Mouse (Mus musculus) liver, adult 2 months (tissue): ENCODE results near the gene Pecam1. TPM values are rescaled to one million over a fixed set of nuclear protein-coding genes. Genes with fewer than 3 reads are reported as not detected.
A peak's percentile ranks its signal among the peaks of the same experiment; 100 is the strongest.

Experiments
- DNase-seq: peaks from one replicate; pipeline ENCODE4 v3.0.0-alpha.2; 2011; ENCODE audit warnings: low read depth, low spot score; ENCODE audit errors: extremely low read depth
- H3K27ac ChIP-seq: fragments of 200-500 bp; replicated peaks from 2 replicates; pipeline ENCODE4 v1.5.1; 2012; ENCODE audit warnings: low read depth, mild to moderate bottlenecking, control low read depth, inconsistent platforms, low read length; ENCODE audit not compliant: insufficient read depth
- H3K27me3 ChIP-seq: fragments of 200-500 bp; 2 replicates; pipeline ENCODE4 v1.6.1; 2012; ENCODE audit warnings: mild to moderate bottlenecking, moderate library complexity, low read length, inconsistent platforms; ENCODE audit not compliant: control insufficient read depth, insufficient read depth
- H3K36me3 ChIP-seq: fragments of 200-500 bp; 2 replicates; pipeline ENCODE4 v1.6.1; 2012; ENCODE audit warnings: low read length, inconsistent platforms; ENCODE audit not compliant: control insufficient read depth, insufficient read depth
- H3K4me1 ChIP-seq: fragments of 200-500 bp; 2 replicates; pipeline ENCODE4 v1.6.1; 2011; ENCODE audit warnings: low read length; ENCODE audit not compliant: control insufficient read depth, insufficient read depth
- H3K4me3 ChIP-seq: fragments of 200-500 bp; 2 replicates; pipeline ENCODE4 v1.5.1; 2011; ENCODE audit warnings: low read depth, mild to moderate bottlenecking, control low read depth, low read length, moderate library complexity; ENCODE audit not compliant: insufficient read depth
- H3K79me2 ChIP-seq: fragments of 200-500 bp; 2 replicates; pipeline ENCODE4 v1.6.1; 2012; ENCODE audit warnings: inconsistent platforms, mild to moderate bottlenecking, low read length, moderate library complexity; ENCODE audit not compliant: control insufficient read depth, insufficient read depth
- H3K9ac ChIP-seq: fragments of 200-500 bp; 2 replicates; pipeline ENCODE4 v1.6.1; 2012; ENCODE audit warnings: low read depth, mild to moderate bottlenecking, control low read depth, inconsistent platforms, low read length
- CTCF ChIP-seq: fragments of 200-500 bp; IDR thresholded peaks from 2 replicates; pipeline ENCODE4 v1.5.1; 2011; ENCODE audit warnings: low read depth, low read length, control low read depth
- POLR2A ChIP-seq: fragments of 200-500 bp; IDR thresholded peaks from 2 replicates; pipeline ENCODE4 v1.6.1; 2011; ENCODE audit warnings: low read length, control low read depth; ENCODE audit not compliant: insufficient read depth; ENCODE audit errors: extremely low read depth
- WGBS: fragments of 180-500 bp; shearing (Covaris S2); methylation state at CpG from one replicate; pipeline ENCODE4 v1.1.7; 2018; 5-methylcytosine and 5-hydroxymethylcytosine counted together
- polyA plus RNA-seq: library from polyadenylated mRNA; depleted of rRNA; stranded (reverse); fragments of >200 nt; gene quantifications from 2 replicates; pipeline ENCODE4 v1.2.3, GENCODE M21; 2012; rRNA removed
- total RNA-seq: library from RNA; depleted of rRNA; stranded (reverse); fragments of >200 nt; gene quantifications from 2 replicates; pipeline ENCODE4 v1.2.3, GENCODE M21; 2014; rRNA removed

Pecam1 gene
- total RNA-seq: 14.6 and 16.7 TPM in 2 replicates
- 5.0 and 5.4 TPM in 2 replicates for polyA plus RNA-seq

DNA sequence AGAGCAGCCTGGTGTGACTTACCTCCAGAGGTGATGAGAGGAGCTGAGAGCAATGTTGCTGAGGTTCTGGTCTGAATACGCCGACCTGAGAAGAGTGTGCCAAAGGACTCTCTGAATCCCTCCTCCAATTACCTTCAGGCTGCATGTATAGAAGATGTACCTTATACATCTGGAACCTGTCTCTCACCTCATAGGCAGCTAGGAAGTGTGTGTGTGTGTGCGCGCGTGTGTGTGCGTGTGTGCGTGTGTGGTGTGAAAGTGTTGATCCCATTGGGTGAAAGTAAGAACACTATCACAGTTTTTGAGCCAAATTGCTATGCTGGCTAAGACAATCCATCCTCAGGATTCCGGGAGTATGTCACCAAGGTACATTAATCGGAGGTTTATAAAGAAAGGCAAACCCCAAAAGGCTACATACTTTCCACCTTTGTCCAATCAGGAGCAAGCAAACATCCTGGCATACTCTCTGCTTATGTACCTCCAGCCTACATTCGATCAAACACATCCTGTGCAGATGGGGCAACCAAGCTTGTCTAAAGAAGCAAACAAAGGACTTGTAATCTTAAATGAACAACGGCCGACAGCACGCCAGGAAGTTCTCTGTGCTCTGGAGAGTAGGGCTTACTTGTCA, at the start of gene Pecam1:
Gene Pecam1 (minus strand): TSS at position 508 of the 631 bp plus-strand sequence.
- H3K36me3 ChIP-seq: no peaks in the 10 kb centered on the region
- no peaks in the 10 kb centered on the region; the same call in 1 of the 2 replicates for H3K27me3 ChIP-seq
- H3K27ac ChIP-seq: peak within 1 kb of the TSS; percentile 53; the same call in 1 of the 2 replicates
- no peak within 1 kb of the TSS for H3K9ac ChIP-seq
- no peak for DNase-seq
- H3K4me3 ChIP-seq: no peak within 1 kb of the TSS
- H3K4me1 ChIP-seq: peaks cover 2% of the 10 kb centered on the region; the same call in 1 of the 2 replicates
- no peaks in the 10 kb centered on the region for H3K79me2 ChIP-seq
- TF ChIP-seq CTCF: no peak
- no peak for TF ChIP-seq POLR2A
- 59% methylated on average over 13 of the region's 13 CpGs for WGBS

DNA sequence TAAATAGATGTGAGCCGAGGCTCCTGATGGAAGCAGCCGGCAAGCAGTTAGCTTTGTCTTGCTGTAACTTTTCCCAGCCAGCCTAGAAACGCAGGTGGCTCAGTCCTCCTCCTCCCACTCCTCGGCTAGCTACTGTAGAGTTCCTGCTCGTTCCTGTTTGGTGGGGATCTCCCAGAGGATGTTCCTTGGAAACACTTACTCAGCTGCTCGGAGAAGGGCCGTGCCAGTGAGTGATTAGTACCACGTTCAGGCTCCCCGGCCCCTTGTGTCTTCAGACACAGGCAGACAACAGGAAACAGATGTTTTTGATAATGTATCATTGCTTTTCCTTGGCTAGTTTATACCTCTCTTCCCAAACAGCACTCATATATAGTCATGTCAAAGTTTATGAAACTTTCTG, 45.3 kb upstream of the Pecam1 start:
- no peak for DNase-seq
- Histone ChIP-seq H3K4me1 (no peaks in the 10 kb centered on the region; the same call in 1 of the 2 replicates), H3K36me3 (peaks cover 20% of the 10 kb centered on the region), H3K27ac (no peak overlapping the region), H3K27me3 (no peaks in the 10 kb centered on the region), H3K4me3 (no peak overlapping the region), H3K9ac (no peak overlapping the region), H3K79me2 (no peaks in the 10 kb centered on the region)
- 79% methylated on average over 9 of the region's 9 CpGs for WGBS
- no peak for TF ChIP-seq POLR2A
- TF ChIP-seq CTCF: no peak

DNA sequence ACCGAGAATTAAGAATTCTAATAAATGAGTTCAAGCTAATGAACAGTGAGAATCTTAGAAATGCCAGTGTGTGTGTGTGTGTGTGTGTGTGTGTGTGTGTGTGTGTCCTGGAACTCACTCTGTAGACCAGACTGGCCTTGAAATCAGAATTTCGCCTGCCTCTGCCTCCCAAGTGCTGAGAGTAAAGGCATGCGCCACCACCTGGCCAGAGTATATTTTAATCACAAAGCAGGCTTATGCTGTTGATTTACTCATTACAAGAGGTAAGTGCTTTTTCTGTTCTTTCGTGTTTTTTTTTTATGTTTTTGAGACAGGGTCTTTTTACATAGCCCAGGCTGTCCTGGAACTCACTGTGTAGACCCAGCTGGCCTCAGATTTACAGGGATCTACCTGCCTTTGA, 43.4 kb upstream of the Pecam1 start:
- H3K4me1 ChIP-seq: no peaks in the 10 kb centered on the region; the same call in 1 of the 2 replicates
- H3K4me3 ChIP-seq: no peak overlapping the region
- H3K27ac ChIP-seq: no peak overlapping the region
- no peak for DNase-seq
- no peak for TF ChIP-seq POLR2A
- peak; percentile 25; the same call in 1 of the 2 replicates for TF ChIP-seq CTCF
- H3K27me3 ChIP-seq: no peaks in the 10 kb centered on the region
- no peak overlapping the region for H3K9ac ChIP-seq
- 83% methylated on average over 4 of the region's 4 CpGs for WGBS
- peaks cover 9% of the 10 kb centered on the region for H3K36me3 ChIP-seq
- no peaks in the 10 kb centered on the region for H3K79me2 ChIP-seq

DNA sequence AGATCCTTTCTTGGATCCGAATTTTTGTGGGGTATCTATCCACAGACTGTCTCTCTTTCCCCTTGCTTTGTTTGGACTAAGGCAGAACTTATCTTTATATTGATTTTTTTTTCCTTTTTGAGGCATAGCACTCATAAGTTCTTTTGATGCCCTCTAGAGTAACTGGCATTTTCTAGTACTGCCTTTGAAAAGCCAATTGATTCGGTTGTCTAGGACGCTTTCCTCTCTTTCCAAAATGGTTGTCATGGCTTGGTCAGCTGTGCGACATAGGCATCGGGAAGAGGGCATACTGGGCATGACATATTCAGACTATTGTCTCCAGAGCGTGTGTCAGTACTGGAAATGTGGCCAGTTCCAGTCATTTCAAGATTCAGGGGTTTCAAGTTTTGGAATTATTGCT, 39.2 kb upstream of the Pecam1 start:
- DNase-seq: peak; percentile 52
- 0% methylated on average over 6 of the region's 6 CpGs for WGBS
- peak overlapping the region; percentile 93 for H3K9ac ChIP-seq
- H3K36me3 ChIP-seq: peaks cover 28% of the 10 kb centered on the region
- peaks cover 1% of the 10 kb centered on the region; the same call in 1 of the 2 replicates for H3K4me1 ChIP-seq
- peaks cover 6% of the 10 kb centered on the region; the same call in 1 of the 2 replicates for H3K79me2 ChIP-seq
- H3K27ac ChIP-seq: peak overlapping the region; percentile 98
- H3K27me3 ChIP-seq: no peaks in the 10 kb centered on the region
- TF ChIP-seq CTCF (no peak), POLR2A (no peak)
- H3K4me3 ChIP-seq: peak overlapping the region; percentile 81

DNA sequence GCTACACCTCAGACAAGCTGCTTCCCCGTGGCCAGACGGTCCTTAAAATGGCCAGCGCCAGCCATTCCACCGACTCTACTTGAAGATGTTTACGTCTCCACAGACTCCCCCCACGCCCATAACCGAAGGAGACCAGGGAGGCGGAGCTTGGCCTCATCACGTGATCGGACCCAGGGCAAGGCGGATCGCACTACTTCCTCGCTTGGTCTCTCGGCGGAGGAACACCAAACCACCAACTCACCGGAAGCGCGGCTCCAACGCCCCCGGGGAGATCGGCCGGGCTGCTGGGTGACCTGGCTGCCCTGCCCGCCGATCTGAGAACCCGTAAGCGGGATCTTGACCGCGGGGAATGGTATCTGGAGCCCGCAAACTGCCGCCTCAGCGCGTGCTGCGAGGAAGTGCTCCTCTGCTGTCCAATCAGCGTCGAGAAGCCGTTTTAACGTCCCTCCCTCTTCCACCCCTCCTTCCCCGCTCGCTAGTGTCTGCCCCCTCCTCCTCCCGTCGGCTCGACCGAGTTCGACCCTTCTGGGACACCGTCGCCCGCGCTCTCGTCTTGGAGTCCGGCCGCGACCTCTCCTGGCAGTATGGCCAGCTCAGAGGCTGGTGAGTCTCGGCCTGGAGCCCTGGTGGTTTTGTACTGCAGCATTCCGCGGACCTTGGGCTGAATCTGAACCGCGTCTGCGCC, 38.5 kb upstream of the Pecam1 start, which contains the start of the genes Ddx5 and Cep95:
Gene Ddx5 (minus strand): TSS at position 411 of the 685 bp plus-strand sequence.
Gene Cep95 (plus strand): TSS at position 478 of the 685 bp plus-strand sequence.
- WGBS: under 1% methylated on average over 58 of the region's 58 CpGs

More for the DNA sequence above, 38.5 kb upstream of the Pecam1 start, which contains the start of the genes Ddx5 and Cep95:
- Histone ChIP-seq H3K79me2 (peaks cover 6% of the 10 kb centered on the region; the same call in 1 of the 2 replicates), H3K27me3 (no peaks in the 10 kb centered on the region), H3K4me1 (peaks cover 1% of the 10 kb centered on the region; the same call in 1 of the 2 replicates), H3K36me3 (peaks cover 34% of the 10 kb centered on the region), H3K4me3 (peak within 1 kb of the TSS; percentile 96), H3K9ac (peak within 1 kb of the TSS; percentile 98), H3K27ac (peak within 1 kb of the TSS; percentile 98)
- TF ChIP-seq CTCF: peak; percentile 16; the same call in 1 of the 2 replicates
- peak; percentile 60; the same call in 1 of the 2 replicates for TF ChIP-seq POLR2A
- DNase-seq: peak; percentile 96
